Mouse (Mus musculus) limb, embryonic 14.5 days (tissue): ENCODE measurements around the gene Arhgef25. TPM values are rescaled to one million over a fixed set of nuclear protein-coding genes. Genes with fewer than 3 reads are reported as not detected.
"Not testable (repeated sequence)": the region's sequence is repeated elsewhere in the genome, so short reads cannot be mapped to it uniquely, and the experiment has no call there.

Experiments used
- ATAC-seq: fragments of 200-750 bp; cut with Nextera tagmentation; 2 replicates; pipeline ENCODE4 v1.8.0; 2017; ENCODE audit warnings: low read depth, moderate number of reproducible peaks, moderate TSS enrichment; ENCODE audit not compliant: low FRiP score
- DNase-seq: peaks from one replicate; pipeline ENCODE4 v3.0.0-alpha.2; 2015; ENCODE audit warnings: low spot score
- H3K27ac ChIP-seq: fragments of 300-500 bp; sonication (generic); replicated peaks from 2 replicates; pipeline ENCODE4 v1.5.1; 2014; ENCODE audit warnings: low read depth, mild to moderate bottlenecking, low read length, moderate library complexity, mixed read lengths
- H3K27me3 ChIP-seq: fragments of 300-500 bp; sonication (generic); 2 replicates; pipeline ENCODE4 v1.6.1; 2014; ENCODE audit warnings: low read length, mixed read lengths; ENCODE audit not compliant: control insufficient read depth, insufficient read depth
- H3K36me3 ChIP-seq: fragments of 300-500 bp; sonication (generic); 2 replicates; pipeline ENCODE4 v1.6.1; 2014; ENCODE audit warnings: mild to moderate bottlenecking, low read length, moderate library complexity, mixed read lengths; ENCODE audit not compliant: control insufficient read depth, insufficient read depth
- H3K4me1 ChIP-seq: fragments of 300-500 bp; sonication (generic); 2 replicates; pipeline ENCODE4 v1.6.1; 2014; ENCODE audit warnings: antibody characterized with exemption, low read length, mixed read lengths; ENCODE audit not compliant: control insufficient read depth, insufficient read depth
- H3K4me2 ChIP-seq: fragments of 300-500 bp; sonication (generic); replicated peaks from 2 replicates; pipeline ENCODE4 v1.6.1; 2014; ENCODE audit warnings: low read depth, mild to moderate bottlenecking, low read length, moderate library complexity; ENCODE audit not compliant: severe bottlenecking
- H3K4me3 ChIP-seq: fragments of 300-500 bp; sonication (generic); replicated peaks from 2 replicates; pipeline ENCODE4 v1.5.1; 2014; ENCODE audit warnings: low read length
- H3K9ac ChIP-seq: fragments of 300-500 bp; sonication (generic); 2 replicates; pipeline ENCODE4 v1.6.1; 2014; ENCODE audit warnings: mild to moderate bottlenecking, low read depth, low read length, moderate library complexity; ENCODE audit not compliant: severe bottlenecking
- H3K9me3 ChIP-seq: fragments of 300-500 bp; sonication (generic); 2 replicates; pipeline ENCODE4 v1.6.1; 2016; ENCODE audit warnings: low read length; ENCODE audit not compliant: control insufficient read depth
- POLR2A ChIP-seq: fragments of 200-500 bp; IDR thresholded peaks from 2 replicates; pipeline ENCODE4 v1.8.0; 2012; ENCODE audit warnings: inconsistent platforms, mild to moderate bottlenecking, moderate library complexity, borderline replicate concordance; ENCODE audit not compliant: insufficient read depth, insufficient read length; ENCODE audit errors: extremely low read depth
- WGBS: fragments of 180-500 bp; shearing (Covaris S2); extraction: QIAGEN DNeasy Blood & Tissue Kit; methylation state at CpG from one replicate; pipeline ENCODE4 v1.1.7; 2014; 5-methylcytosine and 5-hydroxymethylcytosine counted together
- polyA plus RNA-seq, 2 experiments: library from polyadenylated mRNA; depleted of rRNA in 1 of 2; stranded (reverse) in 1 of 2; unstranded in 1 of 2; fragments of >200 nt; fragmentation: Nextera tagmentation in 1 of 2; extraction: Ambion mirVana in 1 of 2; gene quantifications; 2 replicates each; pipeline versions ENCODE4 v1.2.1 to v1.2.3; 2012 to 2014

Gene Arhgef25
- polyA plus RNA-seq, 2 experiments, result 86.8 to 228 TPM

DNA sequence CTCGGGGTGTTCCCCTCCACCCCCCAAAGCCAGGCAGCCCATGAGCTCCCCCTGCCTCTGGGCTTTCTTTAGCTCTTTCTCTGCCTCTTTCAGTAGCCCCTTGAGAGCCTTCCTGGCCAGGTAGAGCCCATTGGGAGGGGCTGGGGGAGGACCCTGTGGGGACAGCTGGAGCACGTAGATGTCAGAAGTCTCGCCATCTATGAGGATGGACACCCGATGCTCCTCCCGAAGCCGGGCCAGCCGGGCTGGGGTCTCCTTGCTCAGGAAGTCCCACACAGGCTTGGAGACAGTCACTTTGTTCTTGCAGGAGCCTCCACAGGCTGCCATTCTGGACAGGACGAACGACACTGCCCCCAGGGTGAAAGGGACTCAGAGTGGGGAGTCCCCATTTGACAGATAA is 3.1 kb upstream of the Arhgef25 start:
- H3K27ac ChIP-seq, result no peak overlapping the region
- H3K36me3 ChIP-seq, result peaks cover 31% of the 10 kb centered on the region
- no peak for ATAC-seq
- H3K27me3 ChIP-seq, result no peaks in the 10 kb centered on the region
- no peak overlapping the region for H3K9ac ChIP-seq
- no peak for DNase-seq
- peaks cover 29% of the 10 kb centered on the region for H3K4me1 ChIP-seq
- H3K4me2 ChIP-seq, result no peak overlapping the region
- TF ChIP-seq POLR2A, result no peak
- no peak overlapping the region for H3K4me3 ChIP-seq
- no peaks in the 10 kb centered on the region for H3K9me3 ChIP-seq
- 74% methylated on average over 9 of the region's 9 CpGs for WGBS

DNA sequence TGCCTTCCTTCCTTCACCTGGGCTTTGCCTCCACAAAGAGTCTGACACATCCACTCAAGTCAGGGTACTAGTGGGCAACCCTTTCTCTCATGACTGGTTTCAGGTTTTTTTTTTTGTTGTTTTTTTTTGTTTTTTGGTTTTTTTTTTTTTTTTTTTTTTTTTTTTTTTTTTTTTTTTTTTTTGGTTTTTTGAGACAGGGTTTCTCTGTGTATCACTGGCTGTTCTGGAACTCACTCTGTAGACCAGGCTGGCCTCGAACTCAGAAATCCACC is 2.1 kb upstream of the Arhgef25 start:
- not testable (repeated sequence) for ATAC-seq, H3K4me3 ChIP-seq, H3K4me2 ChIP-seq, H3K27ac ChIP-seq, DNase-seq, H3K9me3 ChIP-seq, H3K27me3 ChIP-seq, H3K9ac ChIP-seq
- peaks cover 29% of the 10 kb centered on the region for H3K36me3 ChIP-seq
- H3K4me1 ChIP-seq, result peaks cover 34% of the 10 kb centered on the region
- 65% methylated on average over 1 of the region's 1 CpGs for WGBS

DNA sequence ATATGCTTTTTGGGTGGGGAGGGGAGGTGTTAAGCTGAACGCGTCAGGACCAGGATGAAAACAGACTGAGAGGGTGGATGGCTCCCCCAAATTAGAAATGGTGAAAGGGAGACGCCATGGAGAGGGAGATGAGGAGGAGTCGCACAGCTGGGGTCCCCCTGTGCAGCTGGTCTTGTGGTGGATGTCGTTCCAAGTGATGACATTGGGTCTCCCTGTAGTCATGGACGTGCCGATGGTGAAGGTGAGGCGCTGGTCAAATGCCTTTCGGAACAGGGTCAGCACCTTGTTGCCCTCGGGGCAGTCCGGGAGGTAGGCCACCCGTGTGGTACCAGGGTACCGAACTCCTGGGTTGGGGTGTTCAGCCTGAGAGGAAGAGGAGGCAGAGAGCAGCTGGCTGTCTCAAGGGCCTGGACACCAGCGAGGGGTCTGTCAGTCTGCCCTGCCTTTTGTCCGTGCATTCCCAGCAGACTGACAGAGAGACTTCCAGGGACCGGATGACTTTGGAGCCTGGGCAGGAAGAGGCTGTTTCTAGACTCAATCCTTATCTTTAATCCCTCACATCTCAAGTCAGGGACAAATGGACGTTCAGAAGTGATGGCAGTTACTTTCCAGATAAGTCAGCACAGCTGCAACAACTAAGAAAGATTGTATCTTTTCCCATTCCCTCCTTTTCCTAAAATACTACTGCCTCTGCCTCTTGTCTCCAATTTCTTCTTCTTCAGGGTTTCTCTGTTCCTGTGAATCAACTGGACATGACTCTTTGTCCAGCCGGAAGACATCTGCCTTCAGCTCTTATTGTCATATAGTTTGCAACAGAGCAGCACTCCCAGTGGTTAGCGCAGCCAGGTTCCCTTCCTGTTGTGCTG is 1.5 kb upstream of the Arhgef25 start:
- no peaks in the 10 kb centered on the region for H3K27me3 ChIP-seq
- no peak for TF ChIP-seq POLR2A
- DNase-seq (no peak), ATAC-seq (no peak)
- H3K4me3 ChIP-seq, result no peak overlapping the region
- no peaks in the 10 kb centered on the region for H3K9me3 ChIP-seq
- no peak overlapping the region for H3K4me2 ChIP-seq
- no peak overlapping the region for H3K27ac ChIP-seq
- H3K36me3 ChIP-seq, result peaks cover 35% of the 10 kb centered on the region
- no peak overlapping the region for H3K9ac ChIP-seq
- H3K4me1 ChIP-seq, result peaks cover 30% of the 10 kb centered on the region
- 82% methylated on average over 19 of the region's 19 CpGs for WGBS

DNA sequence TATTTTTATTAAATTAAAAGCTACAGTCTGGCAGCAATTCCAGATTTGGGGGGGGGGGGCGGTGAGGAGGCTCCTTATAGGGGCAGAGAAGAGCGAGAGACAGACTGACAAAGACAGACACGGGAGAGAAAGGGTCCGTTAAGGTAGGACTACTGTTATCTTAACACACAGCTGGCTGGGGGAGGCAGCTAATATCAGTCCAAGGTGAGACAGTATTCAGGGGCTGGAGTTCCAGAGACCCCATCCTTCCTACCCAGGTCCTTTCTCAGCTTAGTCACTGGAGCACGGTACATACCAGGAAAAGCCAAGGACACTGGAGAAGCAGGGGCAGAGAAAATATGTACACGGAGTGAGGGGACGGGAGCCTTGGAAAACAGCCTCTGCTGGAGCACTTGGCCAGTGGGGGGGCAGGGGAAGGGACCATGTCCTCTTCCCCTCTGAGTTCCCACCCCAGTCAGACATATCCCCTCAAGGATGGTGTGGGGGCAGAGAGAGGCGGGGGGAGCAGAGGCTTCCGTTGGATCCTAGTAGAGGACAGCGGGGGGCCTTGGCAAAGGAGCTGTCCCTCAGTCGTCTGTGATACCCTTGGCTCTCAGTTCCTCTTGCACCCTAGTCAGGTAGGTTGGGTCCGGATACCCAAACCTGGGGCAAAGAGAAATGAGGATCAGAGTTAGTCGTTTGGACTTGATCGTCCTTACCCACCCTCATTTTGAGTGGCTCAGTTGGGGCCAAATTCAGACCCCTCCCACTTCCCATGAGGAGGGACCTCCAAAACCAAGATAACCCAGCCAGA is 711 bp upstream of the Arhgef25 start:
- Histone ChIP-seq H3K27me3 (no peaks in the 10 kb centered on the region), H3K27ac (peak overlapping the region; percentile 92), H3K4me1 (peaks cover 29% of the 10 kb centered on the region), H3K9me3 (no peaks in the 10 kb centered on the region), H3K9ac (peak overlapping the region; percentile 69; the same call in 1 of the 2 replicates), H3K4me2 (peak overlapping the region; percentile 95), H3K36me3 (peaks cover 43% of the 10 kb centered on the region), H3K4me3 (peak overlapping the region; percentile 82)
- DNase-seq (no peak), ATAC-seq (no peak)
- TF ChIP-seq POLR2A, result no peak
- WGBS, result 48% methylated on average over 13 of the region's 14 CpGs

DNA sequence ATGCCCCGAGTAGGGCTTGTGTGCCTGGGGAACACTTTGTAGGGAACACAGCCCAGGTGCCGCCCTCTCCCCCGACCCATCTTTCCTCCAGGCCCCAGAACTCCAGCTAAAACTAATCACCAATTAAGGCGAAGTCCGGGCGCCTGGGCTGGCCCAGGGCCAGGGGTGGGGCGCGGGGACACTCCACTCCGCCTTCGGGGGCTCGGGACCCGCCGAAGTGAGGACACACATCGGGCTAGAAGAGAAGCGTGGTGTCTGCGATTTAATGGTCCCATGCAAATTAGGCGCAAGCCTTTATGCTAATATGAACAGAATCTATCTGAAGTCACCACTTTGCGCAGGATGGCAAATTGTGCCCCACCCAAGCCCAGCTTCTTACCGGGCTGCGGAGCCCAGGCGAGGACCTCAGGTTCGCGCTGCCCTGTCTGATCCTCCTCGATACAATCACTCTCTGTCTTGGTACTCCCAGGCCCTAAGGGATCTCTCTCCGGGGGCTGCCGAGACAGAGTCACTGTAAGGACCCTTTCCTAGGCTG is 700 bp downstream of the Arhgef25 start:
- under 1% methylated on average over 26 of the region's 26 CpGs for WGBS
- DNase-seq, result no peak
- H3K4me1 ChIP-seq, result peaks cover 23% of the 10 kb centered on the region

More for the DNA sequence above, 700 bp downstream of the Arhgef25 start:
- Histone ChIP-seq H3K4me3 (peak overlapping the region; percentile 82), H3K9me3 (no peaks in the 10 kb centered on the region), H3K4me2 (peak overlapping the region; percentile 95), H3K9ac (peak overlapping the region; percentile 69), H3K36me3 (peaks cover 58% of the 10 kb centered on the region), H3K27ac (peak overlapping the region; percentile 92), H3K27me3 (no peaks in the 10 kb centered on the region)
- no peak for TF ChIP-seq POLR2A
- ATAC-seq, result no peak; the same call in 1 of the 2 replicates
